Mouse (Mus musculus): ENCODE results near the gene Mettl21a.

GRCm38 (mm10) chr1:64623558-64624435, 6.8 kb upstream of the Mettl21a start:
- no peak for TF ChIP-seq CTCF (IDR thresholded peaks at IDR 0.05)
- TF ChIP-seq POLR2A (IDR thresholded peaks at IDR 0.05; ENCODE audit: insufficient read depth, low read depth, low read length): no peak
- TF ChIP-seq EP300 (IDR thresholded peaks at IDR 0.05; ENCODE audit: insufficient read depth, low read depth, low read length): no peak
